Mouse (Mus musculus) small intestine, adult 2 months (tissue): ENCODE data around the gene Tcf21. TPM values are rescaled to one million over a fixed set of nuclear protein-coding genes. Genes with fewer than 3 reads are reported as not detected.

Source experiments
- H3K27ac ChIP-seq: fragments of 200-500 bp; 2 replicates; pipeline ENCODE4 v1.5.1; 2012; ENCODE audit warnings: low read depth, low read length, control low read depth, inconsistent platforms; ENCODE audit not compliant: insufficient read depth
- H3K27me3 ChIP-seq: fragments of 200-500 bp; 2 replicates; pipeline ENCODE4 v1.6.1; 2012; ENCODE audit warnings: mild to moderate bottlenecking, moderate library complexity, low read length, inconsistent platforms; ENCODE audit not compliant: control insufficient read depth, insufficient read depth
- H3K36me3 ChIP-seq: fragments of 200-500 bp; 2 replicates; pipeline ENCODE4 v1.6.1; 2012; ENCODE audit warnings: mild to moderate bottlenecking, low read length, control low read depth, inconsistent platforms; ENCODE audit not compliant: control insufficient read depth, insufficient read depth
- H3K4me1 ChIP-seq: fragments of 200-500 bp; 2 replicates; pipeline ENCODE4 v1.6.1; 2012; ENCODE audit warnings: low read length, inconsistent platforms, mixed read lengths; ENCODE audit not compliant: control insufficient read depth, insufficient read depth, insufficient read length
- H3K4me3 ChIP-seq: fragments of 200-500 bp; 2 replicates; pipeline ENCODE4 v1.5.1; 2012; ENCODE audit warnings: low read depth, mild to moderate bottlenecking, control low read depth, inconsistent platforms, low read length, moderate library complexity
- CTCF ChIP-seq: fragments of 200-500 bp; IDR thresholded peaks from 2 replicates; pipeline ENCODE4 v1.5.1; 2012; ENCODE audit warnings: low read depth, mild to moderate bottlenecking, control low read depth, inconsistent platforms, low read length, moderate library complexity, mixed read lengths; ENCODE audit not compliant: insufficient replicate concordance, insufficient read length; ENCODE audit errors: extremely low read depth
- POLR2A ChIP-seq: fragments of 200-500 bp; IDR thresholded peaks from 2 replicates; pipeline ENCODE4 v1.6.1; 2012; ENCODE audit warnings: low read depth, mild to moderate bottlenecking, control low read depth, inconsistent platforms, low read length, moderate library complexity
- WGBS: fragments of 180-500 bp; shearing (Covaris S2); methylation state at CpG from one replicate; pipeline ENCODE4 v1.1.7; 2018; 5-methylcytosine and 5-hydroxymethylcytosine counted together
- polyA plus RNA-seq: library from polyadenylated mRNA; depleted of rRNA; stranded (reverse); fragments of >200 nt; gene quantifications from 2 replicates; pipeline ENCODE4 v1.2.3, GENCODE M21; 2012; rRNA removed

Gene Tcf21
- 26.8 and 46.8 TPM in 2 replicates for polyA plus RNA-seq

- 24% methylated on average over 20 of the region's 20 CpGs for WGBS
- peaks cover 37% of the 10 kb centered on the region for H3K27me3 ChIP-seq
- peak within 1 kb of the TSS; percentile 51 for H3K4me3 ChIP-seq
- 0 out of 2 replicates have a peak, but pooled peaks cover 2% of the 10 kb centered on the region for H3K4me1 ChIP-seq
- TF ChIP-seq POLR2A (no peak; the same call in 1 of the 2 replicates), CTCF (no peak)
- no peaks in the 10 kb centered on the region for H3K36me3 ChIP-seq
- H3K27ac ChIP-seq, result peak within 1 kb of the TSS; percentile 47
Observed at GRCm38 (mm10) chr10:22819871-22820590, at the start of gene Tcf21. Gene Tcf21, minus strand, starts transcription at chr10:22820174.

DNA sequence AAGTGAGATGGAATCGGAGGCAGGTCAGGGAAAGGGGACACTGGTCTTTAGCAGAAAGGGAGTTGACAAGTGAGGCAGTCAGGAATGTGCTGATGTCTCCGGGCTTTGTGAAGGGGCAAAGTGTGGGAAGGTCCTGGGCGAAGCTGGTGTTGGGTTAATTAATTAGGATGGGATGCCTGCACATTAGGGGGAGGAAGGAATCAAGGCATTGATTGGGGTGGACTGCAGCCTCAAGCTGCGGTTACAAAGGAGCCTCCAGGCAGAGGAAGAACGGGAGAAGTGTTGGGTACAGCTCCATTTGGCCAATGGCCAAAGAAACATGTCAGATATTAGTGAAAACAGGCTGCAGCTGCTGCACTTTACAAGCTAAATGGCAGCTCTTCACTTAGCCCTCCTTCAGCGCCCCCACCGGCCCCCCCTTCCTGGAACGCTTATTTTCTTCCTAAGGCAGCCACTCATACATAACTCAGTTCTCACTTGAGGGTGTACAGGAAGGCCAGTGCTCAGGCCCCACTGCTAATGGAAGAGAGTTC lies 48.5 kb upstream of the Tcf21 start:
- no peaks in the 10 kb centered on the region for H3K4me1 ChIP-seq
- no peak overlapping the region for H3K27ac ChIP-seq
- WGBS, result 48% methylated on average over 8 of the region's 8 CpGs
- no peak for TF ChIP-seq CTCF
- no peak for TF ChIP-seq POLR2A
- H3K4me3 ChIP-seq, result no peak overlapping the region
- H3K36me3 ChIP-seq, result no peaks in the 10 kb centered on the region
- H3K27me3 ChIP-seq, result no peaks in the 10 kb centered on the region

- H3K27ac ChIP-seq, result no peak overlapping the region
- no peaks in the 10 kb centered on the region for H3K36me3 ChIP-seq
- no peak overlapping the region for H3K4me3 ChIP-seq
- TF ChIP-seq POLR2A (no peak), CTCF (no peak)
- no peaks in the 10 kb centered on the region for H3K27me3 ChIP-seq
- WGBS, result 74% methylated on average over 2 of the region's 2 CpGs
- H3K4me1 ChIP-seq, result no peaks in the 10 kb centered on the region
Observed at GRCm38 (mm10) chr10:22867210-22867609, 47.2 kb upstream of the Tcf21 start.

GRCm38 (mm10) chr10:22858111-22858510 lies 38.1 kb upstream of the Tcf21 start:
- Histone ChIP-seq H3K4me1 (no peaks in the 10 kb centered on the region), H3K27me3 (no peaks in the 10 kb centered on the region), H3K27ac (no peak overlapping the region), H3K36me3 (no peaks in the 10 kb centered on the region), H3K4me3 (no peak overlapping the region)
- WGBS, result 42% methylated on average over 9 of the region's 9 CpGs
- TF ChIP-seq POLR2A (no peak), CTCF (0 out of 2 replicates have a peak, but pooled peaks have one; percentile 5)

DNA sequence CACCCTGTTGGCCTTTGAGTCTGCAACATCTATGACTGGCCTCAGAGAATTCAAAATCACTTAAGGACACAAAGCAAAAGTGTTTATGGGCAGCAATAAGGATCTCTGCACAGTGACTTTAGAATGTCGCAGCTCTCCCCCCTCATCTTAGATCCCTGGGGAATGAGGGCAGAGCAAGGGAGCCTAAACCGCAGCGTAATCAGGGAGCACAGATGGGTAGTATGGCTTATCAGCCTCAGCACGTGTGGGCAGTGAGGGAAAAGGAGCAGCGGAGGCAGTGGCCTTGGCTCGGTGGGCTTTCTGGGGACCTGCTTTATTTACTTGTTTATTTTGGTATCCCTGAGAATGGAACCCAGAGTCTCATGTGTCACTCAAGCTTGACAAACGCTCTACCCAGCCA lies 34.4 kb upstream of the Tcf21 start:
- Histone ChIP-seq H3K27me3 (no peaks in the 10 kb centered on the region), H3K4me1 (no peaks in the 10 kb centered on the region), H3K36me3 (no peaks in the 10 kb centered on the region), H3K27ac (no peak overlapping the region), H3K4me3 (no peak overlapping the region)
- WGBS, result 46% methylated on average over 7 of the region's 7 CpGs
- no peak for TF ChIP-seq CTCF
- TF ChIP-seq POLR2A, result no peak

GRCm38 (mm10) chr10:22845351-22845750 lies 25.4 kb upstream of the Tcf21 start:
- WGBS, result 22% methylated on average over 3 of the region's 3 CpGs
- TF ChIP-seq POLR2A, result no peak
- no peak for TF ChIP-seq CTCF
- Histone ChIP-seq H3K36me3 (no peaks in the 10 kb centered on the region), H3K4me3 (no peak overlapping the region), H3K27me3 (peaks cover 7% of the 10 kb centered on the region), H3K27ac (no peak overlapping the region), H3K4me1 (no peaks in the 10 kb centered on the region)

GRCm38 (mm10) chr10:22844731-22845130 lies 24.8 kb upstream of the Tcf21 start:
- Histone ChIP-seq H3K27me3 (peaks cover 7% of the 10 kb centered on the region), H3K4me3 (no peak overlapping the region), H3K4me1 (no peaks in the 10 kb centered on the region), H3K27ac (no peak overlapping the region), H3K36me3 (no peaks in the 10 kb centered on the region)
- TF ChIP-seq CTCF (no peak), POLR2A (no peak)
- 30% methylated on average over 10 of the region's 10 CpGs for WGBS
